Mouse (Mus musculus) heart, adult 8-10 months (tissue): ENCODE measurements around the gene Cdk6. TPM values are rescaled to one million over a fixed set of nuclear protein-coding genes. Genes with fewer than 3 reads are reported as not detected.
A peak's percentile ranks its signal among the peaks of the same experiment; 100 is the strongest.
"Not testable (repeated sequence)": the region's sequence is repeated elsewhere in the genome, so short reads cannot be mapped to it uniquely, and the experiment has no call there.

Experiments used
- DNase-seq: peaks from one replicate; pipeline ENCODE4 v3.0.0; 2022; ENCODE audit warnings: low spot score
- total RNA-seq, 4 experiments: library from RNA; stranded (reverse); gene quantifications; 2 replicates each; pipeline ENCODE4 v1.2.4; 2022

The Cdk6 gene
- 1 to 10 TPM; 4.2 to 9.5 (median 6.3) TPM for total RNA-seq

DNA sequence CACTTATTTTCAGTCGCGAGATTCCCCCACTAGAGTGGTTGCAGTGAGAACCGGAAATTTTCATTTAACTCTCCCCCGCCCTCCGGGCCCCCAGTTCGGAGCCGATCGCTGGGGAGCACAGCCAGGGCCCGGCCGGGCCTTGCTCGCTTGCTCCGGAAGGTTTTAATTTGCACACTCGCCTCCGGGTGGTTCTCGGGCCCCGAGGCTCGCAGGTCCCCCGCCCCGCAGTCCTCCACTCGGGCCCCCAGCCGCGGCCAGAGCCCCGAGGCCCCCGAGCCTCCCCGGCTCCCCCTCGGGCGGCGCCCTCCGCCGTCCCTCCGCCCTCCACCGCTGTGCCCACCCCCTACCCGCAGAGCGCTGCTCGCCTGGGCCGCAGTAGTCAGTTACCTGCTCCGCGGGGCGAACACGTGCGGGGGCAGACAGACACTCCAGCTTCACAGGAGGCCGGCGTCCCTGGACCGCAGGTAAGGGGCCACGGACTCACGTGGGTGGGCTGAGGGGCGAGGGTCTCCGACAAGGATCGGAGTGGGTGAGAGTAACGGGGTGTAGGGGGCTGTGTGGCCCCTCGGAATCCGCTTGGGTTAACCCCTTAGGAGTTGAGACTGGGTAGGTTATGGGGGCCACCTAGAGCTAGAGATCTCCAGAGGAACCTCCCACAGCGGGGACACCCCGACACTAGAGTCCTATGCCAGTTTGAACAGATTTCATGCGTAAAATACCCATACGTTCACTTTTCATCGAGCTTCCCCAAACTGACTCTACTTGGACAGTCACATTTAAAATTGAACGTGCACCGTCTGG is at the start of gene Cdk6:
Gene Cdk6 (plus strand): TSS at position 375 of the 801 bp plus-strand sequence.
- DNase-seq, result peak; percentile 43

DNA sequence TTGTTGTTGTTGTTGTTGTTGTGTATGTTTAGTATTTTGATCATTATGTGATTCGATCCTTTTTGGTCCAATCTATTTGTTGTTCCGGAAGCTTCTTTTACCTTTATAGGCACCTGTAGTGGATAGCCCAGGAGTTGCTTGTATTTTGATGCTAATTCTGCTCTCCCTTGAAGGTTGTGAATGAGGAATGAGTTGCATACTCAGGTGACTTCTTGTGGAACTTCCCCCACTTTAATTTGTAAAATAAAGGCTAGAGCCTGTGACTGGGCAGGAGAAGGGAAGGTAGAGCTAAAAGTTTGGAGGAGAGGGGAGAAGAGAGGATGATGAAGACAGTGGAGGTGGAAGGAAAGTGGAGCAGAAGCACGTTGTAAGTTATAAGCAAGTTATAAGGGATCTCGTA is 47.6 kb upstream of the Cdk6 start:
- no peak for DNase-seq

DNA sequence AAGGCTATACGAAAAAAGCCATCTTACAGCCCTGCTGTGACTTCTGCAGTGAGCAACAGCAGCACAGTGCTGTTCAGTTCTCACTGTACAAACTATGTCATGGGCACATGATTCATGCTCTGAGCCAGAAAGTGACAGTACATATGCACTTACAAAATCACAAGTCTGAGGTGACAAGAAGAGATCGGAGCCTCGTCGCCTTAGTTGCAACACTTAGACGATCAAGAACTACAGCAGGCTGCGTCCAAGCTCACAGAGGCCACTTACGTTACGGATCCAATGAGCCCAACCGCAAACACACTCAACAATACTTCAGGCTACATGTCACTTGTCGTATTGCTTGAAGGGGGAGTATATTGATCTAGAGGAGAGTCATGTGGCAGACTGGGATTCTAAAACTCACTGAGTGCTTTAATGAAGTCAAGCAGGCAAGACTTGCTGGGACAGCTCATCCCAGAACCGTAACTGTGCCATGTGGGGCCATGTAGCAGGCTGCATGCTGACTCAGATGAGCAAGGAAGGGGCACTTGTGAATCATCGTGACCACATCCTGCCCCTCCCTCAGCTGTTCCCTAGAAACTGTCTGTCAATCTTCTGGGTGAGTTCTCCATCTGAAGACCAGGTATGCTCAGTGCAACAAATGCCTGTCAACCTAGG is 40.4 kb upstream of the Cdk6 start:
- peak; percentile 5 for DNase-seq

DNA sequence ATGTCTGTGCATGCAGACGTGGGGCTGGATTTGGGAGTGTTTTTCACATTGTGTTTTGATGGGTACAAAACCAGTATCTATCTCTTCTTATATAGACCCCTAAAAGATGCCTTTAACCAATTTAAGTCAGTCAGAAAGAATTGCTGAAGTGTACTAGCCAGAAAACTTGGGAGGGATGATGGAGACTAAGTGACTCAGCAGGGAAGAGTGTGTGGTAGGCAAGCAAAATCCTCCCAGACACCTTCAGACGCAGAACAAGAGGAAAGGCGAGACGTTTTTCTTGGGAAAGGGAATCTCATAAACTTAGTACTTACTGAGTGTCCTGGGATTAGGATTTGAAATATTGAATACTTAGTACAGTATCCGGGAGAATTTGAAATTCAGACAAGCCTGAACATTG is 39.8 kb upstream of the Cdk6 start:
- DNase-seq, result no peak

DNA sequence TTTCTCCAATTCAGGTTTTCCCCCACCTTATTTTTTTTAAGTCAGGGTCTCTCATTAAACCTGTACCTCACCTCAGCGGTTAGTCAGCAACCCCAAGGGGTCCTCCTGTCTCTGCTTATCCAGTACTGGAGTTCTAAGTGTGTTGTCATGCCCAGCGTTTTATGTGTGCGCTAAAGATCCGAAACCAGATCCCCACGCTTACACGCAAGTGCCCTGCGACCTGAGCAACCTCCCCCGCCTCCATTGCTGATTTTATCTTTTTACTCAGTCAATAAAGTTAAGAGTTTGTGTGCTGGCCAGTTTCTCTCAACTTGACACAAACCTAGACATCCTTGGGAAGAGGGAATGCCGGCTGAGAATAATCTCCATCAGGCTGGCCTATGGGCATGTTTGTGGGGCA is 37.4 kb upstream of the Cdk6 start:
- no peak for DNase-seq

DNA sequence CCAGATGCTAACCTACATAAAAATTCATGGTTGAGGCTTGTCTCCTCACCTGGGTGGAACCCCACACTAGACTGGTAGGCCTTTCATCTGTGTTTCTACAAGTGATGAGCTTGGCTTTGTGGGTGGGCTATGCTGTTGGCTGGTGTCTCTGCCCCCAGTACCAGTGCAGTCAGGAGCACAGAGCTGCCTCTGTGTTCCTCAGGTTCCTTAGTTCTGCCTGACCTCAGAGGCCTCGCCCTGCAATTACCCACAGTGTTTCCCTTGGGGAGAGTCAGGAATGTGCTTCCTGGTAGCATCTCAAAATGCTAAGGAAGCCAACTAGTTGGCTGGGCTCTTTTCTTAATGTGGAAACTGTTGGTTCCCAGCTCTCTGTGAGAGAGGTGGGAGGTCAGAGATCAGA is 35.1 kb upstream of the Cdk6 start:
- no peak for DNase-seq

DNA sequence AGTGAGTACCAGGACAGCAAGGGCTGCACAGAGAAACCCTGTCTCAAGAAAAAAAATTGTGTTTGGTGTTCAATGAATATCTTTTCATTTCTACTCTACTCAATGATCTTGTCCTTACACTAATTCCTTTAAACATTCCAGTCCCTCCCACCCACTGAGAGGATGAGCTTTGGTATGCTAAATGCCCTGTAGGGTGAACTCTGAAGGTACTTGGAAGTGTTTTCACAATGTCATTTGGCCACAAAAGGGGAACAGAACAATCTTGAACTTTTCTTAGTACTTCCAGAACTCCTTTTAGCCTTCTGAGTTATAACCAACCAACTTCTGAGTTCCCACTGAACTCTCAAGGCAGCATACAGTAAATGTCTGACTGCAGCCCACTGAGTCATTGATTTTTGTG is 32.2 kb upstream of the Cdk6 start:
- no peak for DNase-seq

DNA sequence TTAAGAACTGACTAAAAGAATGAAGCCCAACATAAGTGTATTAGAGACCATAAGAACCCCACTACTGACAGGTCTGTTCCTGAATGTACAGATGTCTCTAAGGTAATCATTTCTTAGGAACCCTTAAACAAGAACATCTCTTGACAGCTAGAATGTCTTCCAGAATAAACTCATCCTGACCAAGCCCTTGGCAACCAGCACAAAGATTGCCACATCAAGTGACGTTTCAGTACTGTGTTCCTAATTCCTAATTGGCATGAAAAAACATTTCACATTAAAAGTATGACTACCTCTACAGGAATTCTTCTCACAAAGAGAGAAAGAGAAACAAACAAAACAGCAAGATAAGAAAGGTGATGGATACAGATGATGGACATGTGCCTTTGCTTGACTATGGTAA is 31.7 kb upstream of the Cdk6 start:
- DNase-seq, result no peak

DNA sequence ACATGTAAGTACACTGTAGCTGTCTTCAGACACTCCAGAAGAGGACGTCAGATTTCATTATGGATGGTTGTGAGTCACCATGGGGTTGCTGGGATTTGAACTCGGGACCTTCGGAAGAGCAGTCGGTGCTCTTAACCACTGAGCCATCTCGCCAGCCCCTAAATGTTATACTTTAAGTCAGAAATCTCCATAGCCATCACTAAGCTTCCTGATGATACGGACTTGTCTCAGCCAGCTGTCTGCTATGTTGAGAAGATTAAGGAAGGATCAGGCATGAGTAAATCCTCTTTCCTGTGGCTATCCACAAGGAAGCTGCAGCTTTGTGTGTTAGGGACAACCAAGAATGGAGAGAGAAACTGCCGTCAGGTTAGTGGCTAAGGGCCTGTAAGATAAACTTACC is 30.1 kb upstream of the Cdk6 start:
- DNase-seq, result not testable (repeated sequence)

DNA sequence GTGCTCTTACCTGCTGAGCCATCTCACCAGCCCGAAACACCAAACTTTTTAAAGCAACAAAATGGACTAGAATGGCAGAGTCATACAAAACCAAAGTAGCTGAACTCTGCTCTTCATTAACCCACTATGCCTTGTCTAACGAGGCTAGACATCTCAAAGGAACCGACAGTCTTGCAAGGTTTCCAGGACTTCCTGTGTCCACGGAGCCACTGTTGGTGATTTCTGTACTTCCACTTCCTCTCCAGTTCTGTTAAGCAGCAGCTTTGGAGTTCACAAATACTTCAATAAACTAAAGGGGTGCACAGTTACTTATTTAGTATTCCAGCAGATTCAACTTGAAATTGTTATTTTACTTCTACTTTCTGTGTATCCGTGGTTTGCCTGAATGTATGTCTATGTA is 23.6 kb upstream of the Cdk6 start:
- not testable (repeated sequence) for DNase-seq

DNA sequence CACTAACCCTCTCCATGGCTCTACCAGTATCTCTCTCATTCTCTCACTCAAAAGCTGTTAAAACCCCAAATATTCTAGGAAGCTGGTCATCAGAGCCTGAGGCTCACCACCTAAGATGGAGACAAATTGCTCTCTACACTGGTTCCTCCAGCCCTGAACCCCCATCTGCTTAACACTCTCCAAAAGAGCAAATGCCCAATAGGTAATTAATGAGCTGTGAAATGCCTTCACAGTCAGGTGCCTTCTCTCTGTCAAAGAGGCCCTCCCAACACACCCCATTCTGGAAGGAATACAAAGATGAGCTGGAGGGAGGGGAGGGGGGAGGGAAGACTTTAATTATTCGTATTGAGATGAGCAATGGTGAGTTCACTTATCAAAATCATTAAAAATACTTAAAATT is 21.1 kb upstream of the Cdk6 start:
- DNase-seq, result no peak

DNA sequence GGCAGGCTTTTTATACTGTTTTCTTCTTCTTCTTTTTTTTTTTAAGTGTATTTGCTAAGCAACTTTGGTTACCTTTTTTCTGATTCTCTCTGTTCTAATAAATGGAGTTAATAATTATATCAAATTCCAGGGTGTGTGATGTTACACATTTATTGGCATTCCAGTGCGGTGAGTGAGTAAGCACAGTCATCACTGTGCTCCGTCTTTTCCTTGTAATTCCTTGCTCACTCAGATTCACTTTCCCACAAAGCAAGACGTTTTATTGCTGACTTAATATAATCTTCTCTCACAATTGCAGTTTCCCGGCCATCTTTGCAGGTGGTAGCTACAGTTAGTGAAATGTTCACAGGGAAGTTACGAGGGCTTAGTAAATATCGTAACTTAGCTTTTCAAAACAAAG is 19.2 kb upstream of the Cdk6 start:
- DNase-seq, result no peak

DNA sequence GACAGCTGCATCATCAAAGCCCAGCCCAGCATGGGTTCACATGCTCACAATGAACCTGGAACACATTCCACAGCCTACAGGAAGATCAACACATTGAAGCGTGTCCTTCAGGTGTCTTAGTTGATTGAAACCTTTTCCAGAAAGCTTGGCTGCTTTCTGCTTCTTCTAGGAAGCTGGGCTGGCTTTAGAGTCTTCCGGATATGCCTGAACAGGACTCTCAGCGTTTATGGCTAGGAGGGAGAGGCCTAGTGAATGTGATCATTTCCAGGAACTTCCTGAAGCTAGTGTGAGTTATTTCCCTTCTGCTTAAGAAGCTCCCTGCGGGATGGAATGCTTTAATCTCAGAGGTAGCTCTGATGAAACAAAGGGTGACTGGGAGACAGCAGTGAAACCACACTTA is 17.2 kb upstream of the Cdk6 start:
- DNase-seq, result no peak

DNA sequence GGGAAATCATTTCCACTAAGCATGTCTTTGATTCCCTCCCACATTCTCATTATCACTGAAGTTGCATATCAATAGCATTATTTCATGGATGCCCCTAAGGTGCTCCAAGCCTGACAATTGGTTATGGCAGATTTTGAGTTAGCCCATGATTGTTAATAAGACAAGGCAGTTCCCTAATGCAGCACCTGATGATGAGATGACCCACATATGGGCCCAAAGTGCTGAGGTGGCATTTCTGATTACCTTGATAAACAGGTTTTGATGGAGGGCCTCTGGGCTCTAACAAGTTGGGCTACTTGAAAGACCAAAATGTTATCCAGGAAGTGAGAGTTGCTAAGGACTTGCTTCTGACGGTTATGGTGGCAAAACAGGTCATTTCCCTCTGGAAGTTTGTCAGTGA is 11.9 kb upstream of the Cdk6 start:
- DNase-seq, result no peak

DNA sequence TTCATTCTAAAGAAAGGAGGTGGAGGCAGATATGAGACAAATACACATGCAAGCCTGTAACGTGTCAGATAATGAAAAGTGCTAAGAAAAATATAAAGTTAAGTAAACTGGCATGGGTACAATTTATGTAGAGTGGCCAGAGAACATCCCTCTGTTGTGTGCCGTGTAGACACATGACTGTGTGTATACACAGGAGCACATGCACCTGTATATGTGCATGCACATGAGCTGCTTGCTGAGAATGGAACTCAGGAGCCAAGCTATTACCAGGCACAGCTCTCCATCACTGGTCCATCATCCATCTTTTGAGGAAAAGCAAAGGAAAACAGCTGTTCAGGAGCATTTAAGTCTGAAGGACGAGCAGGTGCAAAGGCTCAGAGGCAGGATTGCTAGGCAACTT is 10.4 kb upstream of the Cdk6 start:
- DNase-seq, result no peak

DNA sequence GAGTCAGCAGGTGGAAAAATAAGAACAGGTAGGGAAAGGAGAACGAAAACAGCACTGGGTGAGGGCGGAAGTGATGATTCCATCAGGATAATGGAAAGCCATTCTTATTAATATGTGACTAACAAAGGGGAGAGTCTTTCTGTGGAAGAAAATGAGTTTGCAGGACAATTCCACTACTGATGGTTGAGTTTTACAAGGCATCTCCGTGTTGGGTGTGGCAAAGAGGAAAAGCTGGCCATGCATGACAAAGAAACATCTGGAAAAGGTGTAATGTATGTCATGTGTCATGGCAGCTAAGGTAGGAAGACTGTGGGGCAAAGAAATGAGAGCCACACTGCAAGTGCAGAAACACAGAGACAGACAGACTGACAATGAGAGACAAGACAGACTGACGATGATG is 8.3 kb upstream of the Cdk6 start:
- not testable (repeated sequence) for DNase-seq

DNA sequence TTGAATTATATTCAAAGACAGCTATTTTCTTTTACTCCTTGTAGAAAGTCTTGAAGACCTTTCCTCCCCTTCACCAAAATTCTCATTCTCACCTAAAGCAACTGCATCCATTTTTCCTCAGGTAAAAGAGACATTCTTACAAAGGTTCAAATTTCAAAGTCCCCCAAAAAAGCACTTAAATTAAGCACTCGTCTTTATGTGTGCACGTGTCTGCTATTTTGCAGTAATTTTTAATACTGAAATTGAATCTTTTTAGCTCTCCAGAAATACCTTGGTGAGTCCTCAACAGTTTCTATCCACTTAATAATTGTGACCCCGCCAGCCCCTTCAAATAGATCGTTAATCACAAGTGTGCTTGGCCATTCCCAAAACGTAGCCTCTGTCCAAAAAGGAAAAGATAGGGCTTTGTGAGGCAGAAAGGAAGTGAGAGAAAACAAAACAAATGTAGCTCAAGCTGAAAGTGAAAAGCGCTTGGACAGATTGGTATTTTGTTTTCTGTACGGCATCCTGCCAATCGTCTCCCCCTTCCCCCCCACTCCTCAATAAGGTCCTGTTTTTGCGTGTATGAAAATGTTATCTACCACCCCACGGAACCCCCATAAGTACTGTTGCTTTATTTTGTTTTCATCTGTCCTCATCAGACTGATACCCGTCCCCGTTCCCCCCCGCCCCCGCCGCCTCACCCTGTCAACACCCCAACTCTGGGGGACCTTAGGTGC is 786 bp upstream of the Cdk6 start:
- DNase-seq, result peak; percentile 9

DNA sequence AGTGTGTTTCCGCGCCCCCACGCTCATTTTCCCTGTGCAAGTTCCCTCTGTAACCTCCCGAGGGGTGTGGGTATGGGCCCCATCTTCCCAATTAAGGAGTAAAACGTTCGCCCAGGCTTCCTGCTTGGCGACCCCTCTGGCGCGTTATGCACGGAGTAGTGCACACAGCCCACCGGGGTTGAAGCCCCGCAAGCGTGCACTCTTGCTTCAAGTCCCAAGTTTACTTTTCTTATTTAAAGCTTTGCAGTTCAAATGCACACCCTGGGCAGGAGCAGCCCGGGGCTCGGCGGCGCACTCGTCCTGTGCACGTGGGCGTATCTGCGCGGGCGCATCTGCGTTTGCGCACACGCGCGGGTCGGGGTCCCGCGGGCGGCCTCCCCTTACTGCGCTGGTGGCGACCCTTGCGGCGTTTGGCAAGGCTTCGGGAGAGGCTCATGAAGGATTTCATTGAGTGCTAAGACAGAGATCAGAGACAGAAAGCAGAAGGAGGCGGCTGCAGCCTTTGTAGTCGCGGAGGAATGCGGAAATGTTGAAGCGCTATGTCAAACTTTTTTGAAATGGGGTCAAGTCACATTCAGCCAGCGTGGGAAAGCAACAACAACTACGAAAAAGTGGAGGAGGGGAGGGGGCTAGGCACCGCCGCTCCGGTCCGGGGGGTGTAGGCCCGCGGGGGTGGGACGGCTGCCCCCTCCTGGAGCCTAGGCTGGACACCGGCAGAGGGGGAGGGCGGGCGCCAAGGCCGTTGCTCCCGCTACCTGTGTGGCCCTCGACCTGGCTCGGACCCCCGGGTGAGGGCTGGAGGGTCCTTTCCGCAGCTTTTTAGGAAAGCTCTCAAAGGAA is 866 bp downstream of the Cdk6 start:
- DNase-seq, result peak; percentile 20

DNA sequence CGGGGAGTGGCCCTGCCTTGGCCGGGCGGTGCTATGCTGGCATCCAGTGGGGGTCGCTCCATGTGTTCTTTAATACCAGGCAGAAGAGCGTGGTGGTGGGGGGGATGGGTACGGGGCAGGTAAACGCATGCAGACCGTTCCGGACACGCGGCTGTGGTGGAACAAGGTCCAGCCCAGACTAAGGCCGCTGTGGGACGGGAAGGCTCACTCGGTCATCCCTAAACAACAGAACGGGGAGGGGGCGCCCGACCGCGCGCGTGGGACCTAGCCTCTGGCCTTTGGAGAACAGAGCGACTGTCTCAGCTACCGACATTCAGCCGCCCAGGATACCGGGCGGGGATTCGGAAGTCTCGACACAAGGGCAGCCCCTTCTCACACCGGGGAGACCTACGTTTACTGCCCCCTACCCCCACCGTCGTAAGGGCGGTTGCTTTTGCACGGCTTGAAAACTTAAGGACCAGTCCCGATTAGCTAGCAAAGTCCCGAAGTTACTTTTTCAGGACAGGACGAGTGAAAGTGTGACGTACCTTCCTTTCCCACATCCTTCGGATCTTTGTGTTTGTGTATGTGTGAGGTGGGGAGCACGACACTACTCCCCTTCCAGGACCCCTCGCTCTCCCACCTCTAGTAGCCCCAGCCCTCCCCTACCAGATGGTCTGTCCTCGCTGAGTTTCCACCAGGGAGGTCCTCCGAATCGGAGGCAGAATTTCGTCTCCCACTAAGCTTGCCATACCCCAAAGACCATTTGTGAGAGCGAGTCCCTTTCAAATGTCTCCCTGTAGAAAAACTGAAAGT is 1.7 kb downstream of the Cdk6 start:
- DNase-seq, result peak; percentile 24

DNA sequence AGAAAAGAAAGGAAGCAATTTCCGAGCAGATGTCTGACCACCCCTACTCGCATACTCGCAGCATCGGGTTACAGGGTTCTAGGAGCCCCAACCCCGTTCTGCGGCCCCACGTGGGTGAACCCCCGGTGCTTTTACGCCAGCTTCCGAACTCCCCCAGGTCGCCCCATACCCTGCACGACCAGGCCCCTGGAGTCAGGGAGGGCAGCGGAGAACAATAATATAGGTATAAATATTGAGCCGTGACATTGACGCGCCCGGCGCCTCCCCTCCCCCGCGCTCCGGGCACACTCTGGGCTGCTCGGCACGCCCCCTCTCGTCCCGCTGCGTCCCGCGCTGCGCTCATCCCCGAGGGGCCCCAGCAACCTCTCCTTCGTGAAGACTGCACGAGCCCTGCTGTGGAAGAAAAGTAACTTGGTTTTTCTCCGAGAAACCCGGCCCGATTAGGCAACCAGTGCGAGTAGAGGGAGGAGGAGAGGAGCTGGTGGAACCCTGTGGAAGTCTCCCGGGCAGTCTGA is 2.3 kb downstream of the Cdk6 start:
- DNase-seq, result peak; percentile 50
